Mouse (Mus musculus): ENCODE results near the gene Copg1.
"Not testable (repeated sequence)": the region's sequence is repeated elsewhere in the genome, so short reads cannot be mapped to it uniquely, and the experiment has no call there.

The Copg1 gene

DNA sequence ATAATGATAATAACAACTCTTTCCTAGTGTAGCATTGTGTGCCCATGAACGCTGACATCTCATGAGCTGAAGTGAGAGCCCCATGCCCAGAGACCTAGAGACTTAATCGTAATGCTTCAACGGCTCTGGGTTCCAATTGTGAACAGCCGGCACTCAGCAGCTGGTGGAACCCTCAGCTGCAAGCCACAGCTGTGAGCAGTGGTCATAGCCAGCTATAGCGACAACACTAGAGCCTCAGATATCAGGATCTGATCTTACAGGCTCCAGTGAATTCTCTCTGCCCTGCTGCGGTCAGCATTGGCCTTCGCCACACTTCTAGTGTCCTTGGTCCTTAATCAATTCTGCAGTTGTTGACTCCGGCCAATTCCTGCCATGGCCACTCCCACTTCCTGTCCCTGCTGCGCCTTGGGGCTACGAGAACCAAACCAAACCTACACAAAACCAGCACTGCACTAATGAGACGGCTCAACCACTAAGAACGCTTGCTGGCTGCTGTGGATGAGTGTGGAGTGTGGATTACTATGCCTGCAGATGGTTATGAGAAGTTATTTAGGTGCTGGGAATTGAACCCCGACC, 11.5 kb upstream of the Copg1 start:
- DNase-seq: peak; percentile 27

DNA sequence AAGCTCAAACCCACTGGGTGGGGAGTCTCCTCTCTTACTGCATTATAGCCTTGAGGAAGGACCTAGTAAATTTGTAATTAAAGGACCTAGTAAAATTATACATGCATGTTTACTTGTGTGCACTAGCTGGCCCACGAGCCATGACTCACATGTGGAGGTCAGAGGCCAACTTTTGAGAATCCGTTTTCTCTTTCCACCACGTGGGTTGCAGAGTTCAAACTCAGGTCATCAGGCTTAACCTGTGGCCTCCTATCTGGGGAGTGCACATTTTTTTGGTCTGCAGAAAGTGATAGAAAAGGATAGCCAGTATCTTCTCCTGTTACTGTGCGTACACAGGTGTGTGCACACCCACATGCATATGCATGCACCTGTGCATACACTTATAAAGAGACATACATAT, 8.6 kb upstream of the Copg1 start:
- DNase-seq: no peak

DNA sequence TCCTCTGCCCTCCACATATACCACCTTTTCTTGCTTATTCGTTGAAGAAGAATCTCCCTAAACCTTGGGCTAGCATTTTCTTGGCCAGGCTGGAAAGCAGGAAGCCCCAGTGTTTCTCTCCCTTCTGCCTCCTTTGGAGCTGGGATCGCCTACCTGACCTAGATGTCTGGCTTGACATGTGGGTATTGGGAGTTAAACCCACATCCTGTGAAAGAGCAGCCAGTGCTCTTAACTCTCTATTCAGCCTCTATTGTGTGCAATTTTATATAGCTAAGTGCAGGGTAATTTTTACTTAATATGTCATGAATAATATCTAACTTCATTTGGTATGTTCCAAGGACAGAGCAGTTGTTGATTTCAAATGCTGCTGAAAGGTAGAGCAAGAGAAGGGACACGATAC, 8.0 kb upstream of the Copg1 start:
- no peak for DNase-seq

DNA sequence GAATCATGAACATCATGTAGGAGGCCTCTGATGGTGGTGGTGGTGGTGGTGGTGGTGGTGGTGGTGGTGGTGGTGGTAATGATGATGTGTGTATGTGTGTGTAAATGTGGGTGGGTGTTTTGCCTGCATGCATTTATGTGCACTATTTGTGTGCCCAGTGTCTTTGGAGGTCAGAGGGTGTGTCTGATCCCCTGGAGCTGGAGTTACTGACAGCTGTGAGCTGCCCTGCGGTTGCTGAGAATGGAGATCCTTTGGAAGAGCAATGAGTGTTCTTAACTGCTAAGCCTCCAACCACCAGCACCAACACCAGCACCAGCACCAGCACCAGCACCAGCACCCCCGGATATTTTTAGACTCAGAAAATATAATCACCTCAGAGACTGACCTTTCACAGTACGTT, 5.4 kb upstream of the Copg1 start:
- no peak for DNase-seq

DNA sequence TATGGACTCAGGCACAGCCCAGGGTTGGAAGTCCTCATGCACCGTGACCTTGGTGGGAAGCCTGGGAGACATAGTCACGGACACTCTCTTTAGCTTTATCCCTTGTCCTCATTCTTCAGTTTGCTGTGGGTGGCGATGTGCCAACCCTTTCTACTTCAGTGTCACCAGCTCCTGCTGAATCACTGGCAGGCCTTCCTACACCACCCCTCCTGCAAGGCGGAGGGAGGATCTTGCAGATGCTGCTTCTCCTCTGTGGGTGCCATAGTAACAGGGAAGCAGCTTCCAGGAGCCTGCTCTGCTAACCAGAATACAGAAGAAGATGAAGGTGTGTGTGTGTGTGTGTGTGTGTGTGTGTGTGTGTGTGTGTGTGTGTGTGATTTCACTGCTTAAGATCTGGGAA, 4.8 kb upstream of the Copg1 start:
- no peak for DNase-seq

DNA sequence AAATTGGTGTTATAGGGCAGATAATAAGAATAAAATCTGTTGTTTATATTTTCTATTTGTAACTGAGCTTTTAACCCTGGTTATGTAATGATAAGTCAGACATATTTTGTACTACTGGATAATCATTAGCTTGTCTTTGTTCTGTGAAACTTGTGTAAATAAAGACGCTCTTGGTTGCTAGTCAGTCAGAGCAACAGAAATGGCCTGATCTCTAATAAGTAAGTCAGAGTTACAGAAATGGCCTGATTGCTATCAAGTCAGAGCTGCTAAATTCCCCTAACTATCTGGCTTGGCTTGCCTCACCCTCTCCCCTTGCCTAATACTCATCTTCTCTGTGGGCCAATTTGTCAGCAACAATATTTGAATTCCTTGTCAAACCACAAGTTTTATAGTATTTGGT, 893 bp upstream of the Copg1 start:
- DNase-seq: no peak

DNA sequence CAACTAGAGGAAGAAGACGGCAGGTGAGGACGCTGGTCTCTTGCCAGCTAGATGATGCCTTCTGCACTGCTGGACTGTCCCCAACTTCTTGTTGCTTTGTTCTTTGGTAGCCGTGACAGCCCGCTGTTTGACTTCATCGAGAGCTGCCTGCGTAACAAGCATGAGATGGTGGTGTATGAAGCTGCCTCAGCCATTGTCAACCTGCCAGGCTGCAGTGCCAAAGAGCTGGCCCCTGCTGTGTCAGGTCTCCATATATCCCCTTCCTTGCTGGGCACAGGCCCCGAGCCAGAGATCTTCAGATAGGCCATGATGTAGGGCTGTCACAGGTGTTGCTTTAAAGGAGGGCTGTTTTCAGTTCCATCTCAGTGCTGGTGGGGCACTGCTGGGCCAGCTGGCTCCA, 6.3 kb downstream of the Copg1 start:
- no peak for DNase-seq

DNA sequence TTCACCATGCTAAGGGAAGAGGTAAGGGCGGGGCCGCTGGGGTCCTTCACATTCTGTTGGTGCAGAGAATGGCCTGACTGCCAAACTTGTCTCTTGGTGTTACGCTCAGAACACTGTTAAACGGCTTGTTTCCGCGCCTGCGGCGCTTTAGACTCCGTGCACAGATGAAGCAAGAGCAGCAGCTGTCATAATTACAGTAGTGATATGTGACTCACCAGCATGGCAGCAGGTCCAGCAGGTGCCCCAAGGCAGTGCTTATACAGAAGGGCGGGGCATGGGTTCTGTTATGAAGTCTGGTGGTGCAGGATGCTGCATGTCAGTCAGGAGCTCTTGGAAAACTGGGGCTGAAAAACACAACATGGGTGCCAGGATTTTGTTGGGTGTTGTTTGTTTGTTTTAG, 10.4 kb downstream of the Copg1 start:
- no peak for DNase-seq

DNA sequence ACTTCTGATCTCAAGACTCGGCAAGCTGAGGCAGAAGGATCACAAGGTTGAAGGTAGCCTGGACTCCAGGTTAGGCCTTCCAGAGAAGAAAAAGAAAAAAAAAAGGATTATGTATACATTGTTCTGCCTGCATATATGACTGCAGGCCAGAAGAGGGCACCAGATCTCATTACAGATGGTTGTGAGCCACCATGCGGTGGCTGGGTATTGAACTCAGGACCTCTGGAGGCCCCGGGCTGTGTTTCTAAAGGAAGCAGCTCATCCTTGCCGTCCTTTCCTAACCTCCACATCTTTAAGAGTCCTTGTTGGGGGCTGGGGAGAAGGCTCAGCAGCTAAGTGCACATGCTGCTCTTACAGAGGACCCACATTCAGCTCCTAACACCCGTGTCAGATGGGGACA, 19.0 kb downstream of the Copg1 start:
- DNase-seq: no peak

DNA sequence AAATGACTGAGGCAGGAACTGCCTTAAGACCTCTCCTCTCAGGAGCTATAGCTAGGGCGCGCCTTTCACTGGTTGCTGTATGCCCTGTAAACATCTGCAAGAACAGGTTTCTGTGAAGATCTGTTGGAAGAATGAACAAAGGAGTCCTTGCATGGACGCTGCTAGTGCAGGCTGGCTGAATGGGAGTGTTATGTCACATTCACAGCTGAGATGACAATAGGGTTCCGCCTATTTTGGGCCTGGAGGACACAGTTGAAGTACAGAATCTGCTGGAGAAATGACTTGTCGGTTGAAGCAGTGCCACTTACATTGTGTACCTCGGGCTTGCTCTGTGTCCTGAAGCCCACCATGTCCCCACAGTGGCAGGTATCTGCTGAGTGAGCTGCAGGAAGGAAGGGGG, 21.6 kb downstream of the Copg1 start:
- no peak for DNase-seq

DNA sequence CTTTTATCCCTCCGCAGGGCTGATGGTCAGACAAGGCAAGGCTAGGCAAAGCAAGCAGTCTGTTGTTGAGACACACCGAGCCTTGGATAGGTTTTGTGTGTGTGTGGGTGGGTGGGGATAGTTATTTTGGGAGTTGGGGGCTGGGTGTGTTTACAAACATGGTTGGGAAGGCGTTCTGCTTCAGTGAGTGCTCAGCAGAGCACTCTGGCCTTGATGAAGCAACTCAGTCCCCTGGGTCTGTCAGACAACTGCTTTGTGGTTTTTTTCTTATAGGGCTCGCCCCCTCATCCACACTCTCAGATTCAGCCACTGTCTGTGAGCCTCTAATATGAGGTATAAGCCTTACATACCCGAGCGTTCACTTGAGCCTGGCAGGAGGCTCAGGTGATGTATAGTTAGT, 23.9 kb downstream of the Copg1 start:
- DNase-seq: no peak

DNA sequence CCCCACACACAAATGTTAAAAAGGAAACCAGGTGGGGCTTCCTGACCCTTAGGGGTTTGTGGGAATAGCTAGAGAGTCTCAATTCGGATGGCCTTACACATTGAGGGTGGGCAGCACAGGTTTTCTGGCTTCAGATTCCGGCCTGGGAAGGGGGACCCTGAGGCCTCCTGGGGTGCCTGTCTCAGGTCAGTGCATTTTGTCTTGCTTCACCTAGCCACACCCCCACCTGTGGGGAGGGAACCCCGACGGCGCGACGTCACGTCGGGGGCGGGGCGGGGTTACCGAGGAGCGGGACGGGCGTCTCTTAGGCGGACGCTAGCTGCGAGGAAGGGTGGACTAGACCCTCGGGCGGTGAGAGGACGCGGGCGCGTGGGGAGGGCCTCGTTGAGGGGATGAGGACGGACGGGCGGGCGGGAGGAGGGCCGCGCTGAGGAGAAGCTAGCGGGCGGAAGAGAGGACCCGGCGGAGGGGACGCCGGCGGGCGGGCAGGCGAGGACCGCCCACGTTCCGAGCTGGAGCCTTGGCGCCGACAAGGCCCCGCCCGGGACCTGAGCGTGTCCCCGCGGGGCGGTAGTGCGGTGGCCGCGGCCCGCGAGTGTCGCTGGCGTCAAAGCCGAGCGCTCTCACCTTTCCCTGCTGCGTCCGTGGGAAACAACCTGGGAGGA, 26.2 kb downstream of the Copg1 start, which contains the start of gene Hmces:
Gene Hmces, plus strand, starts transcription at position 275 of the 665 bp plus-strand sequence.
- peak; percentile 77 for DNase-seq

DNA sequence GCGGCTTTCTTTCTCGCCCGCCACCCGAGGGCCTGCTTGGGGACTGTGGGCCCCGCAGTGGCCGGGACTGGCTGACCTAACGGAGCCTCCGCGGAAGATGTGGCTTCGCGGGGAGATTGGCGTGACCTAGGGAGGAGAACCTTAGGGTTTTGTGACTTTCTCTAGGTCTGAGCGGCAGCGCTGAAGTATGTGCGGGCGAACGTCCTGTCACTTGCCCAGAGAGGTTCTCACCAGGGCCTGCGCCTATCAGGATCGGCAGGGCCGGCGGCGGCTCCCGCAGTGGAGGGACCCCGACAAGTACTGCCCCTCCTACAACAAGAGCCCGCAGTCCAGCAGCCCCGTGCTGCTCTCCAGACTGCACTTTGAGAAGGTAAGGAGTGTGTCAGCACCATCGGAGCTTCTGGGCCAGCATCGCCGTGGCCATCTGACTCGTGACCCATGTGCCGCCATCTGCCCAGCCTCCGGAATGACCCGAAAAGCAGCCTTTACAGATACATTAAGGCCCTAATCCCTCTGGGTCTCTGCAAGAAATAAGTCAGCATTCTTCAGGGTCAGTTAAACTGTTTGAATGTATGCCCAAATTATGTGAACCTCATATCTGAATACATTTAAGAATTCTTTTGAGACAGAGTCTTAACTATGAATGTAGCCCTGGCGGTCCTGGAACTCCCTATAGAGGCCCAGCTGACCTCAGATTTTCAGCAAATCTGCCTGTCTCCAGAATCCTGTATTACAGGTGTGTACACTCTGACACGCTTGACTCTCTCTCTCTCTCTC, 26.9 kb downstream of the Copg1 start:
- peak; percentile 42 for DNase-seq

DNA sequence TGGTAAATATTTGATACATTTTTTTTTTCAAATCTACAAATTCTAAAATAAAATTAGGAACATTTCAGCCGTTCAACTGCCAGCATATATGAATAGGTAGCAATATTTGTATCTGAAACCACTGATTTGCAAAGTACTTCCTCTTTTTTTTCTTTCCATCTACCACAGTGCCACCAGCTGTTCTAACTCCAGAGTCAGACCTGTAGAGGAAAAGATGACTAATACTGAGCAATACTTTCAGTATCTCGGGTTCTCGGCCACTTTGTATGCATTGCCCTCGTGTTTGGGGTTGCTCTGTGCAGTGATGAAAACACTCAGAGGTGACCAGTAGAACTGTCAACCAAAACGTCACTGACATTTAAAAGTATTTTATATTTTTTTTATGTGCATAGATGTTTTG, 28.3 kb downstream of the Copg1 start:
- DNase-seq: no peak

DNA sequence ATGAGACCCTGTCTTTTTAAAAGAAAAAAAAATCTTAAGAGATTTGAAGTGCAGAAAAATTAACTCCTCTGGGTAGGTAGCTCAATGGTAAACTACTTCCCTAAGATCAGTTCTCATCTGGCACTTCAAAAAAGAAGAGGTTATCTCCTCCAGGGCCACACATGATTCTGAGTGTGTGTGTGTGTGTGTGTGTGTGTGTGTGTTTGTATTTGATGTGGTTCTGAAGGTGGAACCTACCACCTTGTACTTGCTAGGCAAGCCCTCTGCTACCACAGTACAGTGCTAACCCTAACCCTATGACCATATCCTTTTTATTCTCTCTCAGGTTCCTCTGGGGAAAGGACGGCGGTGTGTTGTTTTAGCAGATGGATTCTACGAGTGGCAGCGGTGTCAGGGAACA, 33.6 kb downstream of the Copg1 start:
- DNase-seq: no peak

DNA sequence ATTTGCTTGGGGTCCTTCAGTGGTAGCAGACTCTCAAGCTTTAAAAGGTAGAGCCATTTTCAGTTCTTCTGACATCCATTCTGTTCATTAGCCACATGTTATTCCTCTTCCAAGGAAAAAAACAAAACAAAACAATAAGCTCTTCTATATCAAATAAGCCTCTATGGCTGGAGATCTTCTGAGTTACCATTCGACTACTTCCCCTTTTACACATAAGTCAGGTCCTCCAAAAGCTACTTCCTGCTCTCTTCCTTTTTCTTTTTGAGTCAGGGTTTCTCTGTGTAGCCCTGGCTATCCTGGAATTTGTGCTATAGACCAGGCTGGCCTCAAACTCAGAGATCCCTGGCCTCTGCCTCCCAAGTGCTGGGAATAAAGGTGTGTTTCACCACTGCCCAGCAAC, 36.0 kb downstream of the Copg1 start:
- no peak for DNase-seq

DNA sequence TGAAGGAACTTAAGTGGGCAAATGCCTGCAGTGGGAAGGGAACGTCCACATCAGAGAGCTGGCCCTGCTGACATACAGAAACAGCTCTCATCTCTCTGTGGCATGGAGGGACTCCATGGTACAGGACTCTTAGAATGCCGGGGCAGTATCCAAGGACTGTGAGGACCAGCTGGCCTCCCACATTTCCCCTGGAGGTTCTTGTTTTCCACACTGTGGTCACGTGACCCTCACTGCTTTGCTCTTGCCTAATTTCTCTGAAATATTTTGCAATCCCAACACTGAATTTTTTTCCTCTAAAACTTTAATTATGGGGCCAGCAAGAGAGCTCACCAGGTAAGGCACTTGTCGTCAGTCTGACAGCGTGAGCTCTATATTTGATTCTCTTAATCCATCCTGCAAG, 47.4 kb downstream of the Copg1 start:
- DNase-seq: peak; percentile 13

DNA sequence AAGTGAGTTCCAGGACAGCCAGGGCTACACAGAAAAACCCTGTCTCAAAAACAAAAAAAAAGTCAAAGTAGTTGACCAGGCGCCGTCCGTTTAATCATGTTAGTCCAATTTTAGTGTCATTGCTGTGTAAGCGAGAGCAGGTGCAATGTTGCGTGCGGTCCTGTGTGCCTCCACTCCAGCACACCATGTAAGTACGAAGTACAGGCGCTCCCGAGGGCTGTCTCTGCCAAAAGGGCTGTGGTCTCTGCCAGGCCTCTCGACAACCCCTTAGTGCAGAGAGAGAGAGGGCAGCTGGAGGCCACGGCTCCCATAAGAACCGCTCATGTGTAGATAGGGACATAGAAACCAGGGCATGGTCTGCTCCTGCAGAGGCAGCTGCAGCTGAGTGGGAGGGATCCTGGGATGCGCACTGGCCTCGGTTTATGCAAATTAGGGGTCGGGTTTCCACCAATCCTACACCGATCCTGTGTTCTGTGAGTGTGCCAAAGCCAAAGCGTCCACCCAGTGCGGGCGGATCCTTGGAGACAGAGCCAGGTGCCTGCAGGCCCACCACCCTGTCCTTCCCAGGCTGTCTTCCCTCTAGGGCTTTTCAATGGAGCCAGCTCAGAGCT, 49.7 kb downstream of the Copg1 start:
- DNase-seq: peak; percentile 3

DNA sequence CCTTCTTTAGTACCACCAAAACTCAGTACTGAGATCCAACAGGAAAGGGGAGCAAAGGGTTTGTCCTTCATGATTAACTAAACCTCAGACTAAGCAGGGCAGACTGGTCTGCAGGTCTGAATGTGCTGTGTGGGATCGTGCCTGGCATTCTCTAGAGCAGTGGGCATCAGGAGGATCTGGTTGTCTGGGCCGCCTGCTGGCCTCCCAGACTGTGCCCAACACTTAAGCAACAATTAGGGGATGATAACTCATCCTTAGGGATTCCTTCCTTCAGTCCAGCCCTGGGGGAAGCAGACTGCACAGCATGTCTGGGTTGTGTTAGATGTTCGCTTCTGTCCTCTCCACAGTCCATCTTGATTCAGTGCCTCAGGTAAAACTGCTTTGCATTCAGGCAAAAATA, 51.3 kb downstream of the Copg1 start:
- no peak for DNase-seq

DNA sequence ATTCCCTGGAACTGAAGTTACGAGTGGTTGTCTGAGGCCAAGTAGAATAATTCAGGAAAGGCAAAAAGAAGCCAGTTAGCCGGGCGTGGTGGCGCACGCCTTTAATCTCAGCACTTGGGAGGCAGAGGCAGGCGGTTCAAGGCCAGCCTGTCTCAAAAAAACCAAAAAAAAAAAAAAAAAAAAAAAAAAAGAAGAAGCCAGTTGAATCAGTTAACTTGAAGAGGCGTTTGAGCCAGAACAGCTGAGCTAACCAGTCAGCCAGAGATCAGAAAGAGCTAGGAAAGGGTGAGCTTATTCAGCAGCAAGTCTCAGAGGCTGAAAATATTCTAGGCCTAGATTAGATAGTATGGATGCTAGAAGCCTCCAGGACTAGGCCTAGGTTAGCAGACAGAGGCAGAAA, 54.6 kb downstream of the Copg1 start:
- no peak for DNase-seq

DNA sequence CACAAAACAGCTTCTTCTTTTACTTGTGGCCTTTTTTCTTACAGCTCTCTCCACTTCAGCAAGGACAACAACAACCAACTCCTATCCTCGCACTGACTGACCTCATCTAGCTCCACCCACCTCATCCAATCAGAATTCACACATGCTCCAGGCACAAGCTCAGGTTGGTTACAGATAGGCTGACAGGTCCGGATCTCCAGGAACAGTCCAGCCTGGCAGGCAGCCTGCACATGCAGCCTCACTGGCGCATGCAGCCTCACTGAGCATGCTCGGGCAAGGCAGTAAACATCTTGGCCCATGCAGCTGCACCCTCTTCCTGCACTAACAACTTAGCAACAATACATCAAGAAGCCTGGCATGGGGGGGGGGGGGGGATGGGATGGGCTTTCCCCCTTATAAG, 74.8 kb downstream of the Copg1 start:
- DNase-seq: not testable (repeated sequence)

Measured in lung, postnatal 14 days (tissue).